Mouse (Mus musculus) CH12.LX (cell line): ENCODE data around the gene Mbd6. TPM values are rescaled to one million over a fixed set of nuclear protein-coding genes. Genes with fewer than 3 reads are reported as not detected.

Experiments used
- DNase-seq: peaks from one replicate; pipeline ENCODE4 v3.0.0-alpha.2; 2013; ENCODE audit errors: extremely low read depth
- H3K27ac ChIP-seq: 2 replicates; pipeline ENCODE4 v1.5.1; 2012; ENCODE audit warnings: low read depth, mild to moderate bottlenecking, control low read depth, moderate library complexity; ENCODE audit not compliant: insufficient read depth
- H3K27me3 ChIP-seq: replicated peaks from 2 replicates; pipeline ENCODE3; 2012; ENCODE audit warnings: inconsistent platforms
- H3K36me3 ChIP-seq, 2 experiments: replicated peaks in 1 of 2; 2 replicates each; pipeline versions ENCODE3 to v1.6.1; 2012; ENCODE audit warnings: inconsistent platforms in 1 of 2, low read length in 1 of 2, mild to moderate bottlenecking in 1 of 2, mixed read lengths in 1 of 2, moderate library complexity in 1 of 2; ENCODE audit not compliant: control insufficient read depth in 1 of 2, insufficient read depth in 1 of 2
- H3K4me1 ChIP-seq, 2 experiments: 2 replicates each; pipeline ENCODE4 v1.6.1; 2012; ENCODE audit warnings: inconsistent platforms in 1 of 2, moderate library complexity in 1 of 2; ENCODE audit not compliant: insufficient read depth in 2 of 2, control insufficient read depth in 1 of 2
- H3K4me2 ChIP-seq: 2 replicates; pipeline ENCODE4 v1.6.1; 2012; ENCODE audit warnings: low read depth, mild to moderate bottlenecking, control low read depth; ENCODE audit not compliant: poor library complexity, insufficient read depth, severe bottlenecking
- H3K4me3 ChIP-seq, 3 experiments: fragments of 150-350 bp in 1 of 3; sonication (generic) in 1 of 3; replicated peaks in 1 of 3; 2 replicates each; pipeline versions ENCODE3 to v1.5.1; 2011 to 2012; ENCODE audit warnings: low read depth in 2 of 3, low read length in 2 of 3, mild to moderate bottlenecking in 2 of 3, moderate library complexity in 2 of 3, control low read depth in 1 of 3, improper control_type of control experiment in 1 of 3, inconsistent platforms in 1 of 3, mixed read lengths in 1 of 3; ENCODE audit not compliant: poor library complexity in 1 of 3
- H3K79me2 ChIP-seq: replicated peaks from 2 replicates; pipeline ENCODE4 v1.6.1; 2012; ENCODE audit warnings: mild to moderate bottlenecking, moderate library complexity; ENCODE audit not compliant: control insufficient read depth, poor library complexity, insufficient read depth, severe bottlenecking; ENCODE audit errors: extremely low read depth
- H3K9ac ChIP-seq: 2 replicates; pipeline ENCODE4 v1.6.1; 2012; ENCODE audit warnings: low read depth, mild to moderate bottlenecking, control low read depth, moderate library complexity; ENCODE audit not compliant: insufficient read depth
- H3K9me3 ChIP-seq: replicated peaks from 2 replicates; pipeline ENCODE3; 2012; ENCODE audit warnings: low read length, inconsistent platforms, mixed read lengths
- CHD1 ChIP-seq: IDR thresholded peaks from 2 replicates; pipeline ENCODE4 v1.6.1; 2012; ENCODE audit warnings: low read depth, low read length, improper control_type of control experiment, inconsistent platforms
- ELF1 ChIP-seq: IDR thresholded peaks from 2 replicates; pipeline ENCODE4 v1.6.1; 2014; ENCODE audit warnings: low read depth, mild to moderate bottlenecking, inconsistent platforms, low read length, improper control_type of control experiment
- EP300 ChIP-seq: IDR thresholded peaks from 2 replicates; pipeline ENCODE4 v1.6.1; 2011; ENCODE audit warnings: low read length, improper control_type of control experiment
- HCFC1 ChIP-seq: IDR thresholded peaks from 2 replicates; pipeline ENCODE4 v1.6.1; 2012; ENCODE audit warnings: low read depth, mild to moderate bottlenecking, inconsistent platforms, low read length, improper control_type of control experiment
- IRF4 ChIP-seq: IDR thresholded peaks from 2 replicates; pipeline ENCODE4 v1.6.1; 2014; ENCODE audit warnings: low read depth, mild to moderate bottlenecking, inconsistent platforms, low read length, improper control_type of control experiment
- JUN ChIP-seq: IDR thresholded peaks from 2 replicates; pipeline ENCODE4 v1.6.1; 2011; ENCODE audit warnings: low read depth, mild to moderate bottlenecking, low read length, improper control_type of control experiment, moderate library complexity; ENCODE audit not compliant: insufficient read depth
- KAT2A ChIP-seq: IDR thresholded peaks from 2 replicates; pipeline ENCODE4 v1.6.1; 2012; ENCODE audit warnings: low read length, improper control_type of control experiment, inconsistent platforms; ENCODE audit not compliant: insufficient replicate concordance
- MAX ChIP-seq: IDR thresholded peaks from 2 replicates; pipeline ENCODE4 v1.6.1; 2011; ENCODE audit warnings: low read length, improper control_type of control experiment
- MAZ ChIP-seq: IDR thresholded peaks from 2 replicates; pipeline ENCODE4 v1.6.1; 2012; ENCODE audit warnings: low read depth, mild to moderate bottlenecking, inconsistent platforms, low read length, improper control_type of control experiment, moderate library complexity
- MXI1 ChIP-seq: IDR thresholded peaks from 2 replicates; pipeline ENCODE4 v1.6.1; 2011; ENCODE audit warnings: mild to moderate bottlenecking, low read depth, low read length, improper control_type of control experiment
- SIN3A ChIP-seq: IDR thresholded peaks from 2 replicates; pipeline ENCODE4 v1.6.1; 2012; ENCODE audit warnings: low read length, improper control_type of control experiment, inconsistent platforms
- USF2 ChIP-seq: conservative IDR thresholded peaks from 2 replicates; pipeline ENCODE4 v1.6.1; 2011; ENCODE audit warnings: low read depth, low read length, improper control_type of control experiment
- ZKSCAN1 ChIP-seq: IDR thresholded peaks from 2 replicates; pipeline ENCODE4 v1.6.1; 2012; ENCODE audit warnings: low read depth, inconsistent platforms, low read length, improper control_type of control experiment, borderline replicate concordance
- dilution Hi-C: fragments of 300-500 bp; cut with MboI; formaldehyde crosslinking; loops from 2 replicates; pipeline ENCODE4 v1.14.3; 2020; ENCODE audit warnings: low sequenced_read_pairs; ENCODE audit not compliant: extremely low pct_unique_long_range_greater_than_20kb, extremely low pct_ligation_motif_present
- in situ Hi-C: fragments of 300-500 bp; cut with MboI; formaldehyde crosslinking; loops from 3 replicates; pipeline ENCODE4 v1.14.3; 2019; ENCODE audit warnings: low sequenced_read_pairs, low pct_ligation_motif_present, low pct_unique_long_range_greater_than_20kb, mixed read lengths
- polyA plus RNA-seq: library from polyadenylated mRNA; unstranded; fragments of >175 nt; gene quantifications from 2 replicates; pipeline ENCODE4 v1.2.1, GENCODE M21; 2012; ENCODE audit warnings: low read depth; ENCODE audit not compliant: insufficient read length
- total RNA-seq, 2 experiments: library from RNA; depleted of rRNA; stranded (reverse); fragments of 300-350 nt in 1 of 2; fragments of >200 nt in 1 of 2; gene quantifications; 2 replicates each; pipeline ENCODE4 v1.2.3; 2012 to 2014

Gene Mbd6
- total and polyA plus RNA-seq, 3 experiments = 0.74 to 16.5 (median 2.7) TPM

DNA sequence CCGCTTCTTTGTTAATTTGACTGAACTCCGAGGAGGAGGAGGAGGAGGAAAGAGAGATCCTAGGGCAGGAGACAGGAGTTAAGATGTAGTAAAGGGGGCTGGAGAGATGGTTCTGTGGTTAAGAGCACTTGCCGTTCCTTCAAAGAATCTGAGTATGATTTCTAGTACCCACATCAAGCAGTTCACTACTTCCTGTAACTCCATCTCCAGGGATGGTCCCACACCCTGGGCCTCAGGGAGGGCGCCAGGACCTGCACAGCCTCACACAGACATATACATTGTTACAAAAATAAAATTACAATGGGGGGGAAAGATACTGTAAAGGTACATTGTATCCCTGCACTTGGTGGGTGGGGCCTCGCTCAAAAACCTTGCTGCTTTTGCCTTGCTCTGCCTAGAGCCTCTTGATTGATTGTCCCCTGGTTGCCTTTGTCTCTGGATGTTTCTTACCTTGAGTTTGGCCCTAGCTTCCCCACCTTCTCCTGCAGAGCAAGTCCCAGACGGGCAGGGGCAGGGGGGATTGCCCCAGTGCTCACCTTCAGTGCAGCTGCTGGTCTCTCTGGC is 48.8 kb upstream of the Mbd6 start:
- Histone ChIP-seq H3K4me3 (no peak overlapping the region), H3K36me3 (no peaks in the 10 kb centered on the region), H3K4me2 (no peak overlapping the region), H3K79me2 (no peaks in the 10 kb centered on the region), H3K27me3 (peaks cover 33% of the 10 kb centered on the region), H3K27ac (no peak overlapping the region), H3K9ac (no peak overlapping the region)
- in situ Hi-C loops = no loop called here
- no peak for DNase-seq
- TF ChIP-seq IRF4 = no peak
- TF ChIP-seq, all 38 proteins: peak for 0
- H3K4me1 ChIP-seq = peaks cover 0 to 28% of the 10 kb centered on the region in 2 experiments; a peak in 2 of 4 replicates
- no peaks in the 10 kb centered on the region for H3K9me3 ChIP-seq
- dilution Hi-C loops = no loop called here

DNA sequence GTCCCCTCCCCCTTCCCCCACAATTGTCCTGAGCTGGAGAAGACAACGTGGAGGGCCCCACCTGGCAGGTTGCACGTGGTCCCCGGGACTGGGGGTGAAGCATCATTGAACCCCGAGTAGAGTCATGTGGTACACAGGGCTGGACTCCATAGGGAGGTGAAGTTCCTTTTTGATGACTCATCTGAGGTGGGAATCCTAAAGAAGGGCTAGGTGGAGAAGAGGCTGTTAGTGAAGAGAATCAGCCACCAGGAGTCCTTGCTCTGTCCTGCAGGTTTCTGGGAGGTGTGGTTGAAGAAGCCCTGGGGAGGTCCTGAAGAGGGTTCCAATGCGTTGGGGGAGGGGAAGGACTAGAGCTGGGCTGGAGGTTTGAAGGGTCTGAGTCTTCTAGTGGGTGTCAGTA is 48.1 kb upstream of the Mbd6 start:
- in situ Hi-C loops (no loop called here), dilution Hi-C loops (no loop called here)
- peaks cover 29% of the 10 kb centered on the region for H3K27me3 ChIP-seq
- H3K4me3 ChIP-seq = no peak overlapping the region
- no peak overlapping the region for H3K27ac ChIP-seq
- no peak overlapping the region for H3K9ac ChIP-seq
- H3K4me2 ChIP-seq = no peak overlapping the region
- peaks cover 0 to 21% of the 10 kb centered on the region in 2 experiments; a peak in 2 of 4 replicates for H3K4me1 ChIP-seq
- TF ChIP-seq SIN3A (no peak), MAZ (no peak), JUN (no peak), HCFC1 (no peak), ELF1 (no peak), MAX (no peak), CHD1 (no peak), ZKSCAN1 (no peak), MXI1 (no peak), KAT2A (no peak)
- H3K36me3 ChIP-seq = peaks cover 0 to 5% of the 10 kb centered on the region in 2 experiments
- no peaks in the 10 kb centered on the region for H3K79me2 ChIP-seq
- no peaks in the 10 kb centered on the region for H3K9me3 ChIP-seq
- DNase-seq = no peak

- dilution Hi-C loops (no loop called here), in situ Hi-C loops (no loop called here)
- peaks cover 0 to 9% of the 10 kb centered on the region in 2 experiments; a peak in 2 of 4 replicates for H3K4me1 ChIP-seq
- H3K9ac ChIP-seq = no peak overlapping the region
- no peaks in the 10 kb centered on the region for H3K79me2 ChIP-seq
- no peak overlapping the region for H3K27ac ChIP-seq
- H3K27me3 ChIP-seq = peaks cover 14% of the 10 kb centered on the region
- no peak overlapping the region for H3K4me2 ChIP-seq
- H3K9me3 ChIP-seq = no peaks in the 10 kb centered on the region
- H3K36me3 ChIP-seq = peaks cover under 1 to 22% of the 10 kb centered on the region in 2 experiments
- H3K4me3 ChIP-seq = no peak overlapping the region
- DNase-seq = no peak
- TF ChIP-seq USF2 (0 out of 2 replicates have a peak, but pooled peaks have one; percentile 9), EP300 (no peak)
- TF ChIP-seq, all 38 proteins: peak for 1
Observed at GRCm38 (mm10) chr10:127335271-127335670, 46.5 kb upstream of the Mbd6 start.
